Mouse (Mus musculus) heart, postnatal 0 days (tissue): ENCODE data around the gene Ifit3b.

Experiments used
- CTCF ChIP-seq: IDR thresholded peaks from 2 replicates; pipeline ENCODE4 v1.5.1; 2016; ENCODE audit warnings: antibody characterized with exemption, control low read depth, low read depth
- EP300 ChIP-seq: IDR thresholded peaks from 2 replicates; pipeline ENCODE4 v1.6.1; 2016; ENCODE audit warnings: antibody characterized with exemption, low read depth

DNA sequence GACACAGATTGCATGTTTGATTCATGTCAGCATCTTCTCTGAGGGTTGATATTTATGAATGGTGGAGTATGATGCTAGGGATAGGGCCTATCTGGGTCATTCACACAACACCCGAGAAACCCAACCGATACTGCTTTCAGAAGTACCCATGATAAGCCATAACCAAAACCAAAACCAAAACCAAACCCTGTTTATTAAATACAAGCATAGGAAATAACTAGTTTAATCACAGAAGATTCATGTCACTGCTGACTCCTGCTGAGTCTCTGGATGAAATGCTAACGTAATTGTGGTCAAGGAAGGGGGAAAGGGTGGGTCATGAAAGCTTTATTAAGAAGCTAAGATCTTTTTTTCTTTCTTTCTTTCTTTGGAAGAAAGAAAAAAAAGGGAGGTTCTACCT is 42.5 kb downstream of the Ifit3b start:
- TF ChIP-seq EP300 (no peak), CTCF (no peak)
